In the genomic region with DNA sequence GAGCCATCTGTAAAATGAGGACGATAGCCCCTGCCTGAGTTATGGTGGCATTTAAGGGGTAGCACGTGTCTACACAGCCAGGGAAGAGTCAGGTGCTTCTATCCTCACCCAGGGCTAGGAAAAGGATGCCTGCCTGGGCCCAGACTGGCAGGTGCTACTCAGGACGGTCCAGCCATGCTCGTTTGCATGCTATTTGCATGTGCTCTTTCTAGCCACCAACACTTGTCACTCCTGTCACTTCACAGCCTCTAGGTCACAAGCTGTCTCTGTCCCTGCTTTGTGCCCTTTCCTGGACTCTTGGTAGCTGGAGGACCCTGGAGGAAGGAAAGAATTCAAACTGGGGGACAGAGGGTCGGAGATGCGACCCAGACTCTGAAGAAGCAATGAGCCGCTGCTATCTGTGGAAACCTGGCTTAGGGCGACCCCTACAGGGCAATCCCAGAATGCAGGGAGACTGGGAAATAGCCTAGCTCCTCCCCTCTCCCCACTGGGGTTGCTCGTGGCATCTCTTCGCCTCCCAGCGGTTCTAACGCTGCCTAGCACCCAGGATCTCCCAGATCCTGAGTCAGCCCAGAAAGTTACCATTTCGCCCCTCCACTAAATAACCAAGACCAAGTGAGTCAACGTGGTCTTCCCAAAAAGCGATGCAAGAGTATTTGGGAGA, we compare ENCODE assay signal across 8 mouse cellular contexts. TPM values are rescaled to one million over a fixed set of nuclear protein-coding genes. Genes with fewer than 3 reads are reported as not detected.
DNase-seq lines count a peak whose midpoint lies in the region; ATAC-seq and TF ChIP-seq lines count a peak whose summit lies in the region.

No protein-coding gene starts in this region.

- H3K27ac ChIP-seq in forebrain, postnatal 0 days (ENCODE audit: low read depth, low read length), result no peak overlapping the region
- no peak overlapping the region for H3K27ac ChIP-seq in hindbrain, embryonic 12.5 days
- peak overlapping the region; percentile 12; the same call in 1 of the 2 replicates for H3K27ac ChIP-seq in macrophage

- ATAC-seq in forebrain, postnatal 0 days, result peak; percentile 87
- ATAC-seq in hindbrain, embryonic 12.5 days (ENCODE audit: low FRiP score), result peak; percentile 53

- H3K4me2 ChIP-seq in forebrain, postnatal 0 days (ENCODE audit: low read depth), result no peak overlapping the region
- H3K4me2 ChIP-seq in hindbrain, embryonic 12.5 days (replicated peaks), result 0 out of 2 replicates have a peak overlapping the region, but pooled peaks have one; percentile 13

- H3K9ac ChIP-seq in forebrain, postnatal 0 days, result no peak overlapping the region
- H3K9ac ChIP-seq in hindbrain, embryonic 12.5 days, result no peak overlapping the region; the same call in 1 of the 2 replicates

- no peaks in the 10 kb centered on the region for H3K9me3 ChIP-seq in forebrain, postnatal 0 days (ENCODE audit: low read length)
- no peaks in the 10 kb centered on the region for H3K9me3 ChIP-seq in hindbrain, embryonic 12.5 days (replicated peaks)

- H3K4me1 ChIP-seq in forebrain, postnatal 0 days (ENCODE audit: insufficient read depth), result peaks cover 6% of the 10 kb centered on the region; the same call in 1 of the 2 replicates
- H3K4me1 ChIP-seq in hindbrain, embryonic 12.5 days, result peaks cover 16% of the 10 kb centered on the region

- WGBS in forebrain, postnatal 0 days, result 11% methylated on average over 15 of the region's 15 CpGs
- WGBS in hindbrain, embryonic 12.5 days, result 12% methylated on average over 15 of the region's 15 CpGs
- 16% methylated on average over 15 of the region's 15 CpGs for WGBS in macrophage (ENCODE audit: missing documents)

- H3K36me3 ChIP-seq in forebrain, postnatal 0 days (ENCODE audit: insufficient read depth), result no peaks in the 10 kb centered on the region
- H3K36me3 ChIP-seq in hindbrain, embryonic 12.5 days, result no peaks in the 10 kb centered on the region
- no peaks in the 10 kb centered on the region for H3K36me3 ChIP-seq in macrophage (ENCODE audit: inconsistent target)

- H3K27me3 ChIP-seq in forebrain, postnatal 0 days (ENCODE audit: insufficient read depth, low read length), result no peaks in the 10 kb centered on the region; the same call in 1 of the 2 replicates
- H3K27me3 ChIP-seq in hindbrain, embryonic 12.5 days, result peaks cover 17% of the 10 kb centered on the region; the same call in 1 of the 2 replicates

- no peaks in the 10 kb centered on the region for H3K79me2 ChIP-seq in macrophage (ENCODE audit: inconsistent target)

- peak; percentile 91 for DNase-seq in Muller cell, postnatal 12 days (ENCODE audit: inconsistent ontology term)
- DNase-seq in cerebellum, adult 18-20 months, result peak; percentile 65 to 82
- peak; percentile 97 for DNase-seq in forebrain, postnatal 0 days
- DNase-seq in layer of hippocampus, postnatal 25 days (ENCODE audit: extremely low spot score in 1 of 2, low spot score in 1 of 2), result peak; percentile 100
- DNase-seq in retina, postnatal 7 days (ENCODE audit: low read depth, low spot score), result peak; percentile 90
- peak; percentile 95 for DNase-seq in thymus, postnatal 4 days

- no peak overlapping the region for H3K4me3 ChIP-seq in forebrain, postnatal 0 days (ENCODE audit: low read depth, low read length)
- no peak overlapping the region for H3K4me3 ChIP-seq in hindbrain, embryonic 12.5 days
- H3K4me3 ChIP-seq in macrophage (ENCODE audit: inconsistent target), result no peak overlapping the region

- TF ChIP-seq CTCF in forebrain, postnatal 0 days (IDR thresholded peaks at IDR 0.05; ENCODE audit: low read depth), result peak; percentile 99

RNA-seq across cellular contexts. Expression of gene Krt78, which starts 19.5 kb away (rescaled TPM):
- total RNA-seq in forebrain, postnatal 0 days (2014; rRNA removed), result not detected in 2 replicates
- polyA plus RNA-seq in forebrain, postnatal 0 days (2015; fragmentation: Nextera tagmentation; extraction: Ambion mirVana), result not detected in 2 replicates
- not detected in 2 replicates for polyA plus RNA-seq in hindbrain, embryonic 12.5 days (2016; fragmentation: Nextera tagmentation; extraction: Ambion mirVana)
- total RNA-seq in layer of hippocampus, postnatal 25 days (2021), result not detected
- not detected for total RNA-seq in macrophage (2018; cell fraction: chromatin; rRNA removed)
- not detected for total RNA-seq in macrophage (2018; cell fraction: cytosol; rRNA removed)
- not detected for total RNA-seq in macrophage (2018; cell fraction: nucleus; rRNA removed)
- polyA plus RNA-seq in macrophage (2018), result not detected in 3 replicates

RNA-seq across cellular contexts. Expression of gene Krt8, which starts 30.7 kb away (rescaled TPM):
- 1.5 and 2.2 TPM in 2 replicates for total RNA-seq in forebrain, postnatal 0 days (2014; rRNA removed)
- 3.1 and 3.9 TPM in 2 replicates for polyA plus RNA-seq in forebrain, postnatal 0 days (2015; fragmentation: Nextera tagmentation; extraction: Ambion mirVana)
- 18.2 and 28.2 TPM in 2 replicates for polyA plus RNA-seq in hindbrain, embryonic 12.5 days (2016; fragmentation: Nextera tagmentation; extraction: Ambion mirVana)
- under 1 TPM in 1 of 2 experiments, not detected in 1; 0.19 TPM for total RNA-seq in layer of hippocampus, postnatal 25 days (2021)
- not detected for total RNA-seq in macrophage (2018; cell fraction: chromatin; rRNA removed)
- total RNA-seq in macrophage (2018; cell fraction: cytosol; rRNA removed), result not detected
- not detected for total RNA-seq in macrophage (2018; cell fraction: nucleus; rRNA removed)
- polyA plus RNA-seq in macrophage (2018), result not detected in 3 replicates

RNA-seq across cellular contexts. Expression of gene Krt79, which starts 33.4 kb away (rescaled TPM):
- total RNA-seq in forebrain, postnatal 0 days (2014; rRNA removed), result 0.14 and 0.31 TPM in 2 replicates
- polyA plus RNA-seq in forebrain, postnatal 0 days (2015; fragmentation: Nextera tagmentation; extraction: Ambion mirVana), result 0.34 and 0.44 TPM in 2 replicates
- not detected in 2 replicates for polyA plus RNA-seq in hindbrain, embryonic 12.5 days (2016; fragmentation: Nextera tagmentation; extraction: Ambion mirVana)
- under 1 TPM; 0.28 to 0.32 TPM for total RNA-seq in layer of hippocampus, postnatal 25 days (2021)
- total RNA-seq in macrophage (2018; cell fraction: chromatin; rRNA removed), result not detected
- total RNA-seq in macrophage (2018; cell fraction: cytosol; rRNA removed), result not detected
- not detected for total RNA-seq in macrophage (2018; cell fraction: nucleus; rRNA removed)
- polyA plus RNA-seq in macrophage (2018), result not detected in 3 replicates

RNA-seq across cellular contexts. Expression of gene Krt4, which starts 49.0 kb away (rescaled TPM):
- total RNA-seq in forebrain, postnatal 0 days (2014; rRNA removed), result not detected in 2 replicates
- not detected in 2 replicates for polyA plus RNA-seq in forebrain, postnatal 0 days (2015; fragmentation: Nextera tagmentation; extraction: Ambion mirVana)
- 0.21 TPM in 1 of 2 replicates, not detected in the other for polyA plus RNA-seq in hindbrain, embryonic 12.5 days (2016; fragmentation: Nextera tagmentation; extraction: Ambion mirVana)
- total RNA-seq in layer of hippocampus, postnatal 25 days (2021), result not detected
- total RNA-seq in macrophage (2018; cell fraction: chromatin; rRNA removed), result not detected
- total RNA-seq in macrophage (2018; cell fraction: cytosol; rRNA removed), result not detected
- total RNA-seq in macrophage (2018; cell fraction: nucleus; rRNA removed), result not detected
- polyA plus RNA-seq in macrophage (2018), result not detected in 3 replicates

RNA-seq across cellular contexts. Expression of gene Krt18, which starts 54.4 kb away (rescaled TPM):
- total RNA-seq in forebrain, postnatal 0 days (2014; rRNA removed), result 3.4 and 4.3 TPM in 2 replicates
- polyA plus RNA-seq in forebrain, postnatal 0 days (2015; fragmentation: Nextera tagmentation; extraction: Ambion mirVana), result 7.0 and 9.5 TPM in 2 replicates
- polyA plus RNA-seq in hindbrain, embryonic 12.5 days (2016; fragmentation: Nextera tagmentation; extraction: Ambion mirVana), result 19.8 and 30.0 TPM in 2 replicates
- under 1 TPM; 0.17 to 0.26 TPM for total RNA-seq in layer of hippocampus, postnatal 25 days (2021)
- under 1 TPM in 1 of 26 experiments, not detected in 25; 0.47 TPM for total RNA-seq in macrophage (2018; cell fraction: chromatin; rRNA removed)
- total RNA-seq in macrophage (2018; cell fraction: cytosol; rRNA removed), result not detected
- total RNA-seq in macrophage (2018; cell fraction: nucleus; rRNA removed), result not detected
- polyA plus RNA-seq in macrophage (2018), result not detected in 3 replicates
